Mouse (Mus musculus) cerebellum, adult 8-10 months (tissue): ENCODE results near the gene Chchd3.

Experiments used
- DNase-seq: peaks from one replicate; pipeline ENCODE4 v3.0.0; 2022

Chchd3 gene

DNA sequence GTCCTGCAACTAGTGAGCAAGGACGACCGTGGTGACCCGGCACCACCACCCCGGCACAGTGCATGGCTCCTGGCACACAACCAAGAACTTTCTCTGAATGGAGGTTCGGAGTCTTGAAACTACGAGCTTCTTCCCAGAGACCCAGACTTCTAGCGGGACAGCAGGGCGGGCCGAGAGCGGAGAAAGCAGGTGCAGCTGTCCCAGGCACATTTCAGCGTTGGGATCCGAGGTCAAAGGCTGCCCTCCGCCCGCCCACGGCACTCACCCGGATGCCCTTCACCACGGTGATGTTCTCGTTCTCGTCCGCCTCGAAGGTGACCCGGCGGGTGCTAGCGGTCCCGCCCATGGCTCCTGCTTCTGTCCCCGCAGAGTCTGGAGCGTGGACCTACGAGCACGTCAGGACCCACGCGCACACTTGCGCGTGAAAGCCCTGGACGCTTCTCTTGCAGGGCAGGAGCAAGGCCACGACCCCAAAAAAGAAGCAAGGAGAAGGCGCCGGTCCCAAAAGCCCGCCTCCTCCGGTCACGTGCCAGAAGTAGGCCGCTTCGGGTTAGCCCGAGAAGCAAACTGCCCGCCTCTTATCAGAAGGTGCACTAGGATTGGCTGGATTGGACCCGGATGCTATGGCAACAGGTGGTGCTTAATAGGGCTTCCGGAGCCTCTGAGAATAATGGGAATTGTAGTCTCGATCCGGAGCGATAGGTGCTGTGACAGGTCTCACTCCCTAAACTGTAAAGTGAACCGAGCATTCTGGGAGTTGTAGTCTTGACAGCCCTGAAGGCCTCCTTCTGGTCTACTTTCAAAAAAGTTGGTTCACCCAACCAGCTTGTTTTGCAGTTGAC lies at the start of gene Chchd3:
Gene Chchd3, minus strand, starts transcription at position 526 of the 842 bp plus-strand sequence.
- DNase-seq: peak; percentile 96

DNA sequence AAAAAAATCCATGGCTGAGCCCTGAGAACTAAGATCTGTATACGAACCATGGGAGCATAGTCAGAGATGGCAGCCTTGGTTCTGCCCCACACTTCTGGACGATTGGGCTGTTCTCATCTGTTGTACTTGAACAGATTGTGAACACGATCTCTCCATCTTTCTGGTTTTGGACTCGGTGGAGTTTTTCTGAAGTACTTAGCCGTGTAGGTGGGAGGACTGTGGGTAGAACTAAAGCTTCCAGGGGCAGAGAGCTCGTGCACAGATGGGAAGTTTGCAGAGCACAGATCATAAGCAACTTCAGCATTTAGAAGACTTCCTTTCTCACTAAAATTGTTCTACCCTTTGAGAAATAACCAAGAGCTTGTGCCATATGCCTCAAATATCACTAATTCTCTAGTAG lies 44.6 kb upstream of the Chchd3 start:
- DNase-seq: no peak

DNA sequence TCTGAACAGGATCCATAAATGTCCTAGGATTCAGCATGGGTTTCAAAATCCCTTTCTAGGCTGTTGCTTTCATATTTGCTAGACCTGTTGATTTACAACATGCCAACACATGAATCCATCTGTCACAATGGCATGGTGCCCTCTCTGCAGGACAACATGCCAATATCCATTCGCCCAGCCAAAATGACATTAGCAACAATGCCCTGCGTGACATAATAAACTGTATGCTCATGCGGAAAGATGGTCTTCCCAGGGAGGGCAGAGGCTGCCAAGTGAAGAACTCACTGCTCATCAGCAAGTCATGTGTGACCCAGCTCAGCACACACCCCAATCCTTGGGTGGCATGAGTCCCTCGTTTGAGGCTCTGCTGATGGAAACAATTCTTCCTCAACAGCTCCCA lies 38.8 kb upstream of the Chchd3 start:
- peak; percentile 79 for DNase-seq

DNA sequence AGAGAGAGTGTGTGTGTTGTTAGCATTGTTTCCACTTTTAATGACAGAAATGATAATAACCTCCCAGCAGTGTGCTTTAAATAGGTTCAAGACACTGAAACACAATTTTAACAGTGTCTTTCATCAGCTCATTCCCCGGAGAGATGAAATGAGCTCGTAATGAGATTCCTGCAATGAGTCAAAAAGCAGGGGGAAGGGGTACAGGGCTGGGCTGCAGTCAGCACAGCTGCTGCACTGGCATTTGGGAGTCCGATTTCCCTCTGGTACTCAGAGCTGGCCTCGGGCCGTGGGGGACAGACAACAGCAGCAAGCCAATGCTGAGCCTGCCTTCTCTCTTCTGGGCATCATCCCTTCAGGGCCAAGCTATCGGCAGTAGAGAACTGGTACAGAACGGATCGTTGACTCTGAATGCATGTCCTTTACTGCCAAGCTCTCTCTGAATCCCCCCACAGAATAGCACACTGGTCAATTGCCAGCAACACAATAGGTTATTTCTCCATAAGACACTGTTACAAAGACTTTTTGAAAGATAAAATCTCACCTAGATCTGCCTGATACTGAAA lies 34.7 kb upstream of the Chchd3 start:
- no peak for DNase-seq

DNA sequence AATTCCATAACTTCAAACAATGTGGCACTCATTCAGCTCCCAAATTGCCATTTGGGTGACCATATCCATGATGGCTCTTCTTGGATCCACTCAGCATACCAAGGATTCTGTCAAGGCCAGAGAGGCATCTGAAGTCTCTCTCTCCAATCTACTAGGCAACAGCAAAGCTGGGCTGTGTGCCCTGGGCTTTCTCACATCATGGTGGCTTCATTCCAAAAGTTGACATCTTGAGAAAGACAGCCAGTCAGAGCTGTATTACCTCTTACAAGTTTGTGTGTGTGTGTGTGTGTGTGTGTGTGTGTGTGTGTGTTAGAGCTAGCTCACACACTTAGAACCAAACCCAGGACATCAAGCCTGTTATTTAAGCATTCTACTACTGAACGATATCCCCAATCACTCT lies 20.1 kb upstream of the Chchd3 start:
- DNase-seq: no peak

DNA sequence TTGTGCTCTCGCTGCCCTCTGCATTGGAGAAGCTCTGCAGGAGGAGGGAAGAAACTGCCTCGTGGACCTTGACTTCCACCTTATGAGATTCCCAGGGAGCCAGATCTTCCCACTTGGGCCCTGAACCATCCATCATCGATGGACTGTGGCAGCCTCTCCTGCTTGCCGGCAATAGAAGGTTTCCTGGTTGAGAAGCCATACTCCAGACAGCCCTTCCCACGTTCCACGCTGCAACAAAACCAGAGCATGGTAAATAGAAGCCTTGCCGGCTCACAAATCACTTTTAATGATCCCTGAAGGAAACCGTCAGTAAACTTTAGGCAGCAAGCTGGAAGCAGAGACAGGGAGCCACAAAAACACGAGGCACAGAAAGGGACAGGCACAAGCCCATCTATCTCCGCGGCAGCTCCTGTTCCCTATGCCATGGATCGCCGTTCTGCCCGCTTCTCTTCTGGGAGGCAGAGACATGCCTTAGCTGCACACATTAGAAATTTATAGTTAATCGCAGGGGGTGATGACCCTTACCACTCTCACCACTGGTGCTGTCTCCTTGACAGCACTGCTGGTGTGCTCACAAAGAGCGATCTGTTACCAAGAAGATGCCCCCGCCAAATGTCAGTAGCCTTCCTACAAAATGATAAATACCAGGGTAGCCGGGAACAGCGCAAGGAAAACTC lies 18.3 kb upstream of the Chchd3 start:
- DNase-seq: no peak

DNA sequence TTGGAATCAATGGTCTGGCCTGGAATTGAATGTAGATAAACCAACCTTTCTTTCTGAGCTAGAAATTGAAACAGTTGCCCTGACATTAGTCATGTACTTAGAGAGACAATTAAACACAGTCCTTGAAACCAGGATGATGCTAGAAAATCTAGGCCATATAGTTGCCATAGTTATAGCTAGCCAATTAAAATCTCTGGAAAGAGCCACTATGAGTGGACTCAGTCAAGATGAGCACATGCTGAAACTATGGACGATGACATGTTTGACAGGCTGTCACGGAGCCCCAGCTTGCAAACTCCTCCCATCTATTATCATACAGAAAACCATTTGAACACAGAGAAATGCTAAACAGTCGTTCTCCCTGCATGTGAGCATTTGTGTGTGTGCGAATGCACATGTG lies 6.4 kb upstream of the Chchd3 start:
- DNase-seq: no peak

DNA sequence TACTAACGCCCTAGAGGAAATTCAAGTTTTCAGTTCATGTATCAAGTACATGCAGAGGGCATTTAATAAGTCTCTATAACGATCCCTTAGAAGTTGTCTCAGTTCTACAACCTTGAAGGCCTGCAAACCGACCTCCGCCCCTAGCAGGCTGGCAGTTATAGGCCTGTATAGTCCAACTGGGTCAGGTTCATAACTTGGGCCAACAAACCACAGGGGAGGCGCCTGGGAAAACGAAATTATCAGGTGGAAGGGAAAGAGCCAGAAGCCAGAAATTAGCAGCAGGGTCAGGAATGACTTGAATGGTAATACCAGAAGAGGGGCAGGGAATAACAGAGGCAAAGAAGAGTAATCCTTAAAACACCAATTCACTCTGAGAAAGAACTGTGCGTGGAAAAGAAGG lies 784 bp downstream of the Chchd3 start:
- DNase-seq: peak; percentile 24

DNA sequence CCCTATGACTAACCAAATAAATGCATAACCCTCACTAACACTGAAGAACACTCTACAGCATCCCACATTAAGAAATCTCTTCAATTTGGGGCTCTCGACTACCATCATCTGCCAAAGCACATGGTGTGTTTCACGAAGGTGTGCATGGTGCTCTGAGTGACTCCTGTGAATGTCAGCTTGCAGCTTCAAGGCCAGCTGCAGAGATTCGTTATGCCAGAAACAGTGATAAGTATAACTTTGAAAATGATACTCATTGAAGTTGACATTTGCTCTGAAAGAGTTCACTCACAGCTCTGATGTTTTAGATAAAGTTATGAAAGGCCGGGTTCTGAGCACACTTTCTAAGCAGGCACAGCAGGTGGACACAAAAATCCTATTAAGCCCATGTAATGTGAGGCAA lies 3.7 kb downstream of the Chchd3 start:
- no peak for DNase-seq

DNA sequence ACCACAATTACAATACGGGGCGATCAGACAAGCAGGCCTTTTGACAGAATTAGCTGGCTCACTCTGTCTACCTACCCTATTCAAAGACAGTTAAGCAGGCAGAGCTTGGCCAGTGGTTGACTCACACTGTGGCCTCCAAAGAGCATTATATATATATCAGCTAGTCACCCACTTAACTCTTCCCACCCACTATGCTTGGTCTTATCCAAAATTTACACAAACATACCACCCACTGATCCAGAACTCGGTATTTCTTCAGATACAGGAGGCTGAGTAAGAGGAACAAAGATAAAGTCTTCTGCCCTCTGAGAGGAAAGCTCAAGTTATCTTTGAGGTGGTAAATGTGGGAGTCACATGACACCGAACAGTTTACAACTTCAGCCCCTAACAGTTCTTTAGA lies 4.4 kb downstream of the Chchd3 start:
- DNase-seq: no peak

DNA sequence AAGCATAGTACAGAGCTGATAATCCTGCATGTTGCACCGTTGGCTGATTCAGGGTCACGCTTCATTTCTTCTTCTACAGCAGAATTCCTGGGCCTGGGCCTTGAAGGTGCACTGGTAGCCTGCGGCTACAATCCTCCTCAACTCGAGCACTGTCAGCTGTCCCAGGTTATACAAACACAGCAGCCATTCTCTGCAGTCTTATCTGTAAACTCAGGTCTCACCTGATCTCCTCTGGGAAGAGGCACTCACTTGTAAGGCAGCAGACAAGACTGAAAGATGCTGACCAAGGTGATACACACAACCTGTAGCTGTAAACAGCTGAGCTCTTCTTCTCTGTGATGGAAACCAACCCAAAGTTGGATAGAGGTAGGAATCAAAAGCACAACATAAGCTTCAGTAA lies 5.1 kb downstream of the Chchd3 start:
- no peak for DNase-seq

DNA sequence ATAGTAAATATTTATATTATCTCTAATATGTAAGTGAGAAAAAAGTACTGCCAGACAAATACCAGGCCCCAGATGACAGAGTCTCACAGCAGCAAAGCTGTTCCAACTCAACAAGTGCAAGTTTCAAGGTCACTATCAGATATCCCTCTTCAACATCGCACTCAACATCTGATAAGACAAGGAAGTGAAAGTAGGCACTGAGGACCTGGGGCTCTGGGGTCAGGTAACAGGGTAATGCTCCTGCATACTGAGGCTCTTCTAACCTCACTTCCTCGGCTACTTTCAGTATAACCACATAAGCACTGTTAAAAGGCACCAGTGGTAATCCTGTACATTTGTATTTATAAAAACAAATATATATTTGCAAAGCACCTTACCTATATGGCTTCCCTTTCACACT lies 8.4 kb downstream of the Chchd3 start:
- no peak for DNase-seq

DNA sequence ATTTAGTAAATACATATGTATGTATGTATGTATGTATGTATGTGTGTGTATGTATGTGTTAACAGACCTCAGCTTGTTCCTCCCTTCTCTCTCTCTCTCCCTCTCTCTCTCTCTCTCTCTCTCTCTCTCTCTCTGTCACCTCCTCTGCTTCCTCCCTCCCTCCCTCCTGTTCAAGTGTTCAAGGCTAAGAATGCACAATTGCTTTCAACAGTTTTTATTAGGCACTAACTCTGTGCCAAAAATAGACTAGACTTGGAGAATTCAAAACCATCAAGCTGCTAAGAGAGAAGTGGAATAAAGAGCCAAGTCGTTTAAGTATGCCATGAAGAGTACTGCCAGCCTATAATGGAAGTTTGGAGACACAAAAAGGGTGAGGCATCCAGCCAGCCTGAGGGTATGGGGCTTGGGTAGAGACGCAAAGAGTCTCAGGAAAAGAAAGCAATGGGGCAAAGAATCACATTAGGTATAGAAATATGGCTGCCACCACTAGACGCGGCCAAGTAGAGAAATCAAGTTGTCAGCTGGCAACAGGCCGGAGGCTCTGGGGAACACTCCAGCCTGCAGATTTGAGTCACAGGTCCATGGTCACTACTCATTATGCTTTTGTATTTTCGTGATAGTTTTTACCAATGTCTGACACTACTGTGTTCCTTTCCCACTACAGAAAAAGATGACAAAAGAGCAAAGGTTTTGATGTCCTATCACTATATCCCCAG lies 10.2 kb downstream of the Chchd3 start:
- DNase-seq: no peak

DNA sequence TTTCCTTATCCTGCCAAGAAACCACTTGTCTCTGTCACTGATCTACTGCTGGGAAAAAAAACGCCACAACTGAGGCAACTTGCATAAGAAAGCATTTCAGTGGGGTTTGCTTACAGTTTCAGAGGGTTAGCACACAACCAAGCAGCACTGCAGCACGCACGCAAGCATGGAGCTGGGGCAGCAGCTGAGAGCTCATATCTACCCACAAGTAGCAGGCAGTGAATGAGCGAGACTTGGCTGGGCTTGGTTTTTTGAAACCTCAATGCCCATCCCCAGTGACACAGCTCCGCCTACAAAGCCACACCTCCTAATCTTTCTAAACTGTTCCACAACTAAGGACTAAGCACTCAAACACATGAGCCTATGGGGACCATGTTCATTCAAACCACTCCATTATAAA lies 16.6 kb downstream of the Chchd3 start:
- DNase-seq: no peak

DNA sequence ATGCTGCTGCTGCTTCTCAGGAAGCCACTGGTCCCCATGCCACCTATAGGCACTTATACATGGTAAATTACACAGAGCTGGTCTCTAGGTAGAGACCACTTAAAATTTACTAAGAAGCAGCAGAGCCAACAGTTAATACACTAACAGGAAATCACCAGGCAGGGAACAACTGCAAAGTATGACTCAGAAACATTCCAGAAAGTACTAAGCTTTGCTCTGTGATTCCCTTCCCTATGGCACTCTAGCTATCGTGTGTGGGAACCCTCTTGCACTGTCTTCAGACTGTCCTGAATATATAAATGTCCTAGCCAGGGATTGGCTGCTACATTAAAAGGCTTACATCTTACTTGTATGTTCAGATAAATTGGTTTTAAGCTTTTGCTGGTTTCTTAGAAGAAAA lies 17.2 kb downstream of the Chchd3 start:
- no peak for DNase-seq

DNA sequence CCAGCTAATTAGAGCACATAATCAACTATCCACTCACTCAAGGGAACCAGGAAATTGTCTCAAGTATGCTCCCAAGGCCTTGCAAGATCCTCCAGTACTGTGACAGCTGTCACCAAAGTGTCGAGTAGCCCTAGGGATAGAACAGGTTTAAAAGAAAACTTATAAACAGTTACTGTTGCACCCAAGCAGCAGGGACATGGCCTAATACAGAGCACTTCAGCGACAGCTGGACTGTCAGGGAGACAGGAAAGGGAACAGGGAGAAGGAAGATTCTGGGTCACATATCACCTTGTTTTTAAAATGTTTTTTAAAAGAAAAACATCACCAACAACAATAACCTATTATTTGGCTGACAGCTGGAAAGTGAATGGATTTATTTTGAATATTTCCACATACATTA lies 18.1 kb downstream of the Chchd3 start:
- DNase-seq: no peak

DNA sequence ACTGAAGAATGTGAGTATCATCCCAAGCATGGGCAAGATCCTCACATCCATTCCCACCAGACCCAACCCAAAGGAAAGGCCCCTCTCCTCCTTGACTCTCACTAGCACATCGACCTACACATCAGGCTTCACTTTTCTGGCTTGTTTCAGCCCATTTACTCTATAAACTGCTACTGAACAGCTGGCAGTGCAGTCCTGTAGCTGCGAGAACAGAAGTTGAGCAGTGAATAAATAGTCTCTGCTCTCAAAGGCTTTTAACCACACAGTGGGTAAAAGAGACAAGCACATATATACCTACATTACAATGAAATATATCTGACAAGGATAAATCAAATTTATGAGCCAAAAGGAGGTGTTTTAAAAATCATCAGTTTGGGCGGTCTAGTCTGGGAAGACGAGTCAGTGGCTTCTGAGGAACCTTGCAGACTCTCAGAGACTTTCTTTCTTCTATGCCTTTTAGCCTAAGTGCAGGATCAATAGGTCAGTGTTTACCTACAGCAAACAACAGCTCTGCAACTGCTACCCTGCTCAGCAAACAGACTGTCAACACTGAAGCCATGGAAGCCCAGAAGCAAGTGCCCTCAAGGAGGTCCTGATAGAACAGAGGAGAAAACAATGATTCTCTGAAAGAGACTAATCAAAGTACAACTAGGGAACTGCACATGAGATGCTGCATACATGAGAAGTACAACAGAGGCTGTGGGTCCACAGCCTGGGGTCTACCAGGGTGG lies 19.5 kb downstream of the Chchd3 start:
- no peak for DNase-seq

DNA sequence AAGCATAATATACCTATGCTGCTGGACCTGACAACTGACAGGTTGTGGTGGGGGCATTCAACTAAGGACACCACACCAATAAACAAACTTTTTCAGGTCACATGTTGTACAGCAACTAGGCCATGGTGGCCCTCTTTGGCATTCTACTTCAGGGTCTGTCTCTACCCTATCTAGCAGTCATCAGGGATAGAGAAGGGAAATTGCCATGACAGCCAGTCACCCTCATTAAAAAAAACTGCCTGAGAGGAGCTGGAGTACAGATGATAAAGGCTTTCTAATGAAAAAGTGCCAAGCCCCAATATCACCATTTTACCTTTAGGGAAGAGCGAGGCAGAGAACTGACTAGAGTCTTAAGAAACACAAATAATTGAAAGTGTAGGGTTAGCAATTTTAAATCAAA lies 27.5 kb downstream of the Chchd3 start:
- DNase-seq: no peak

DNA sequence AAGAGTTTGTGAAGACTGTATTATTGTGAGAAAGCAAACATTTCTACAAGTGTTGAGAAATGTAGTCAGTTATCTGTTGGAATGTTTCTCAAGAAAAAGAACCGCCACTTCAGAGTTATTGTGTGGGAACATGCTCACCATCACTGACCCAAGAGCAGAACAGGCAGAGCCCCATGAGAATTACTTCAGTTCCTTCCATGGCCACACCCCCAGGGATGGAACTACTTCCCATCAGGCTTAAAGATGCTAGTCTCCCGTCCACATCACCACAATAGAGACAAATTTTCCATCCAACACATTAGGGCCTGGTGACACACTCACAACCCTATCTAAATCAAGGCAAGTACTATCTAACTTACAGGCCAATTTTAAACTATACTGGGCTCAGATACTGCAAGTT lies 28.4 kb downstream of the Chchd3 start:
- no peak for DNase-seq

DNA sequence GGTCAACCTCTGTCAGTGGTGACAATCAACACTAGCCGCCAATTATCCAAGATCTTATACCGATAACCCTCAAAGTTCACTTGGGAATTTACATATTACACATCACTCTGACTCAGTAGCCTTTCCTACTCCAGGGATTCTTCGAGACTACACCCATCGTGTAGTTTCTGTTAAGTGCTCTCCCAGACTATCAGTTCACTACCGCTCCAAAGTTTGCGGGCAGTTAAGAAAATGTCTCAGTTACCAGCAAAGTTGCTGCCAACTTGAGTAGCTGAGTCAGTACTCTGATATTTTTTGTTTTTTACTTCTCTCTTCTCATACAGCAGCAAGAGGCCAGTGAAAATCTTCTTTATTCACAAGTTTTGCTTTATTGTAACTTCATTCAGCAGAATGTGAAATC lies 31.8 kb downstream of the Chchd3 start:
- no peak for DNase-seq

DNA sequence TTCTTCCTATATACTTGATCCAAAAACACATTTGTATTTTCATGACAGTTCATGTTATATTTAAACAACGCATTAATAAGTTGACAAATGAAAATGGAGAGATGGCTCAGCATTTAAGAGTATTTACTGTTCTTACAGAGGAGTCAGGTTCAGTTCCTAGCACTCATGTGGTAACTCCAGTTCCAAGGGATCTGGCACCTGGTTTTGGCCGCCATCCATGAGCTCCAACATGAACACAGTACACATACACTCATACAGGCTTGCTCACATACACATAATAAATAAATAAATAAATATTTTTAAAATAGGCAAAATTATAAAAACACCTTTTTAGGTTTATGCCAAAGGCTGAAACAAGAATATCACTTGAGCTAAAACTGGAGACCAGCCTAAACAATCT lies 35.0 kb downstream of the Chchd3 start:
- DNase-seq: no peak

DNA sequence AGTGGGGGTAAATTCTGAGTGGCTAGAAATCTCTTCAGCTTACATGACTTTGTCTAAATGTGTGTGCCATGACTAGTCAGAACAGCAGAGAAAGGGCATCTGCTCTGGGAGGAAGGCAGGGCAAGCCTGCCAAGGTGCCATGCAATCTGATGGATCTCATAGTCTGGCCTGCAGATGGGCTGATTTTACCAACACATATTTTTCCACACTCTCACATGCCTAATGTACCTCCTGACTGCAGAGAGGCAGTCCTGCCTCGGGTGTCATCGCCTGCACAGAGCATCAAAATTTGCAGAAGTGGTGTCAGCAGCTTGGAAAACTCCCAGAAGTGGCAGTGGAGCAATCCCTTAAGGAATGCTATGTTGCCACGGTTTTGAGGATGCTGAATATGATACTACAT lies 55.5 kb downstream of the Chchd3 start:
- DNase-seq: peak; percentile 39

DNA sequence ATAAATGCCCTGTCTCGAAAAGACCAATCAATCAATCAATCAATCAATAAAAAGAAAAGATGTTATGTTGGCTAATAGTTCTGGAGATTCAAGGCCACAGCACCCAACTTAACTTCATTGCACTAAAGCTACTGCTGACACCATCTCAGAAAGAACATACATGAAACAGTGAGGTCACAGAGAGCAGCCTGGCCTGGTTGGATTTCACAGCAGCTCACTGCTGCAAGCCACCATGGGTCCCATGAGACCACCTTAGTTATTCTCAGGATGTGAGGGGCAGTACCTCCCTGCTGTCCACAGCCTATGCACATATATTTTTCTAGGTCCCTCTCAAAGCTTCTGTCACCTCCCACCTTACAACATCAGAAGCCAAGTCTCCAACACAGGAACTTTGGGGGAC lies 57.1 kb downstream of the Chchd3 start:
- no peak for DNase-seq
